Mouse (Mus musculus) liver, embryonic 14.5 days (tissue): Measurements from ENCODE around the gene Zfp954. TPM values are rescaled to one million over a fixed set of nuclear protein-coding genes. Genes with fewer than 3 reads are reported as not detected.

ENCODE experiments used
- ATAC-seq: fragments of 200-750 bp; cut with Nextera tagmentation; 2 replicates; pipeline ENCODE4 v1.8.0; 2017; ENCODE audit warnings: moderate number of reproducible peaks, mild to moderate bottlenecking, moderate library complexity; ENCODE audit not compliant: insufficient read depth
- DNase-seq, 3 experiments: peaks; one replicate each; pipeline ENCODE4 v3.0.0-alpha.2; 2012 to 2013; ENCODE audit warnings: low read depth in 3 of 3, low spot score in 3 of 3
- H3K27ac ChIP-seq: fragments of 300-500 bp; sonication (generic); 2 replicates; pipeline ENCODE4 v1.5.1; 2014; ENCODE audit warnings: moderate library complexity, mild to moderate bottlenecking, control low read depth, inconsistent platforms
- H3K27me3 ChIP-seq: fragments of 300-500 bp; sonication (generic); 2 replicates; pipeline ENCODE4 v1.6.1; 2014; ENCODE audit warnings: mild to moderate bottlenecking, low read length, moderate library complexity; ENCODE audit not compliant: control insufficient read depth, insufficient read depth
- H3K36me3 ChIP-seq: fragments of 300-500 bp; sonication (generic); replicated peaks from 2 replicates; pipeline ENCODE4 v1.6.1; 2014; ENCODE audit warnings: low read depth; ENCODE audit not compliant: control insufficient read depth, insufficient read depth
- H3K4me1 ChIP-seq, 2 experiments: fragments of 200-500 bp in 1 of 2; fragments of 300-500 bp in 1 of 2; sonication (generic) in 1 of 2; replicated peaks; 2 replicates each; pipeline ENCODE4 v1.6.1; 2012 to 2014; ENCODE audit warnings: antibody characterized with exemption in 1 of 2, inconsistent platforms in 1 of 2, low read length in 1 of 2; ENCODE audit not compliant: control insufficient read depth in 2 of 2, insufficient read depth in 2 of 2
- H3K4me2 ChIP-seq: fragments of 300-500 bp; sonication (generic); 2 replicates; pipeline ENCODE4 v1.6.1; 2014; ENCODE audit warnings: low read depth, mild to moderate bottlenecking, control low read depth, moderate library complexity
- H3K4me3 ChIP-seq, 2 experiments: fragments of 200-500 bp in 1 of 2; fragments of 300-500 bp in 1 of 2; sonication (generic) in 1 of 2; 2 replicates each; pipeline ENCODE4 v1.5.1; 2012 to 2014; ENCODE audit warnings: low read depth in 2 of 2, low read length in 2 of 2, mild to moderate bottlenecking in 2 of 2, control low read depth in 1 of 2, inconsistent platforms in 1 of 2, moderate library complexity in 1 of 2; ENCODE audit not compliant: insufficient read depth in 1 of 2
- H3K9ac ChIP-seq: fragments of 300-500 bp; sonication (generic); replicated peaks from 2 replicates; pipeline ENCODE4 v1.6.1; 2014; ENCODE audit warnings: mild to moderate bottlenecking, control low read depth, moderate library complexity
- H3K9me3 ChIP-seq: fragments of 300-500 bp; sonication (generic); 2 replicates; pipeline ENCODE4 v1.6.1; 2016; ENCODE audit warnings: low read length, mixed read lengths; ENCODE audit not compliant: control insufficient read depth
- CTCF ChIP-seq: IDR thresholded peaks from 2 replicates; pipeline ENCODE4 v1.5.1; 2016; ENCODE audit warnings: antibody characterized with exemption, low read depth, control low read depth
- EP300 ChIP-seq: IDR thresholded peaks from 2 replicates; pipeline ENCODE4 v1.6.1; 2016; ENCODE audit warnings: antibody characterized with exemption, low read depth
- WGBS: fragments of 180-500 bp; shearing (Covaris S2); extraction: QIAGEN DNeasy Blood & Tissue Kit; methylation state at CpG from one replicate; pipeline ENCODE4 v1.1.7; 2014; ENCODE audit not compliant: insufficient replicate concordance; 5-methylcytosine and 5-hydroxymethylcytosine counted together
- polyA plus RNA-seq, 2 experiments: library from polyadenylated mRNA; depleted of rRNA in 1 of 2; stranded (reverse) in 1 of 2; unstranded in 1 of 2; fragments of >200 nt; fragmentation: Nextera tagmentation in 1 of 2; extraction: Ambion mirVana in 1 of 2; gene quantifications; 2 replicates each; pipeline versions ENCODE4 v1.2.1 to v1.2.3; 2012 to 2014

Gene Zfp954
- polyA plus RNA-seq, 2 experiments = 3.0 to 5.0 TPM

DNA sequence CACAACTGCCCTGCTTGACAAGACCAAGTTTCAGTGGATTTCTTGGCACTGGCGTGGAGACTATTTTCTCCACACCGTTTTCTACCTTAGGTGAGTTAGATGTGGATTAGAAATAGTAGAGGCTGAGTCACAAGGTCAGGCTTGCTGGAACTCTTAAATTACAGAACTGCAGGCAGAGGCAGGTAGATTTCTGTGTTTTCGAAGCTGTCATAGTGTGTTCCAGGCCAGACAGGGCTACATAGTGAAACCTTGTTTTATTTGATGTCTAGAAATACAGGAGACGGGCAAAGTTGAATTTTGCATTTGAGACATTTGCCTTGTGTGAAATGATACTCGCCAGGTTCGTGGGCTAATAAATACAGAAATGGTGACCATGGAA lies 303 bp upstream of the Zfp954 start:
- Histone ChIP-seq H3K36me3 (no peaks in the 10 kb centered on the region), H3K9me3 (no peaks in the 10 kb centered on the region), H3K4me1 (peaks cover 0 to 5% of the 10 kb centered on the region in 2 experiments; a peak in 3 of 4 replicates), H3K4me2 (peak overlapping the region; percentile 65), H3K4me3 (peak overlapping the region; percentile 68 to 89), H3K27ac (no peak overlapping the region), H3K9ac (no peak overlapping the region; the same call in 1 of the 2 replicates), H3K27me3 (no peaks in the 10 kb centered on the region)
- DNase-seq (no peak), ATAC-seq (no peak)
- 38% methylated on average over 6 of the region's 6 CpGs for WGBS
- no peak for TF ChIP-seq EP300
- no peak for TF ChIP-seq CTCF

DNA sequence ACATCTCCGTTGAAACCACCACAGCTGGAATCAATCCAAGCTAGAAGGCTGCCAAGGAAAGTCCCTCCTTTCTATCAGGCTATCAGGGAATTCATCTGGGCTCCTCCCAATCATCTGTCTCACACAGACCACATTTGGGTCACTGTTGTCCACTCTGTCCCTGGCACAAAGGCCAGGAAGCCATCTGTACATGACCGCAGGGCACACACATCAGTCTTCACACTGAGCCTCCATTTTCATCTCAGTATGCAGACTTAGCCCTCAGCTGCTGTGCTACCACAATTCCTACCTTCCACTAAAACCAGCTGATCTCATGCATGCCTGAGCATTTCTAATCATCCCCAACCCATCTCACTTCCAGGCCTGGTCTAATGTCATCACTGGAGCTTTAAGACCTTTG lies 2.8 kb downstream of the Zfp954 start:
- Histone ChIP-seq H3K4me2 (no peak overlapping the region), H3K27me3 (no peaks in the 10 kb centered on the region), H3K36me3 (peaks cover 3% of the 10 kb centered on the region; the same call in 1 of the 2 replicates), H3K4me3 (no peak overlapping the region), H3K9ac (no peak overlapping the region), H3K27ac (no peak overlapping the region), H3K9me3 (no peaks in the 10 kb centered on the region), H3K4me1 (peaks cover 0 to 5% of the 10 kb centered on the region in 2 experiments; a peak in 3 of 4 replicates)
- DNase-seq = no peak
- no peak for TF ChIP-seq EP300
- no peak for TF ChIP-seq CTCF
- no peak for ATAC-seq
- WGBS = 89% methylated on average over 2 of the region's 2 CpGs

DNA sequence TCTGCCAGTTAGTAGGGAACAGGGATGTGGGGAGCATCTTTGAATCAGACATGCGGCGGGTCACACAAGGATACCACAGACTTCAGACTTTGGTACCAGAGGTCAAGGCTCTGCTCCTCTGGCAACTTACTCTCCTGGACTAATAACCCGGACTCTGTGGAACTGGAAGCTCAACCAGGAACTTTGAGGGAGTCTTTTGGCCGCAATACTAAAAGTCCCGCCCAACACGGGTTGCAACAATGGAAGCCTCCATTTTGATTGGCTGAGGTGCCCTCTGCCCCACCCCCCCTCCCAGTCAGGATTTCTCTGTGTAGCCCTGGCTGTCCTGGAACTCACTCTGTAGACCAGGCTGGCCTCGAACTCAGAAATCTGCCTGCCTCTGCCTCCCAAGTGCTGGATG lies 12.8 kb downstream of the Zfp954 start:
- Histone ChIP-seq H3K27me3 (no peaks in the 10 kb centered on the region), H3K27ac (no peak overlapping the region), H3K9me3 (no peaks in the 10 kb centered on the region), H3K9ac (no peak overlapping the region), H3K36me3 (no peaks in the 10 kb centered on the region), H3K4me3 (no peak overlapping the region), H3K4me2 (no peak overlapping the region), H3K4me1 (no peaks in the 10 kb centered on the region)
- DNase-seq = no peak
- TF ChIP-seq EP300 (no peak), CTCF (no peak)
- ATAC-seq = no peak
- 70% methylated on average over 7 of the region's 7 CpGs for WGBS

Other genes with a start within 250 kb of the Zfp954 start
- gene Aurkc, start 126.2 kb downstream of the Zfp954 start, polyA plus RNA-seq (2012; rRNA removed) = 0.03 TPM in 1 of 2 replicates, not detected in the other
- not detected in 2 replicates for gene Aurkc, start 126.2 kb downstream of the Zfp954 start, polyA plus RNA-seq (2014; fragmentation: Nextera tagmentation; extraction: Ambion mirVana)
- 0.05 and 0.09 TPM in 2 replicates for gene Zfp773, start 15.3 kb upstream of the Zfp954 start, polyA plus RNA-seq (2012; rRNA removed)
- gene Zfp773, start 15.3 kb upstream of the Zfp954 start, polyA plus RNA-seq (2014; fragmentation: Nextera tagmentation; extraction: Ambion mirVana) = 0.17 and 0.29 TPM in 2 replicates
- 0.18 and 0.28 TPM in 2 replicates for gene Zfp418, start 49.8 kb upstream of the Zfp954 start, polyA plus RNA-seq (2012; rRNA removed)
- gene Zfp418, start 49.8 kb upstream of the Zfp954 start, polyA plus RNA-seq (2014; fragmentation: Nextera tagmentation; extraction: Ambion mirVana) = 0.23 and 0.54 TPM in 2 replicates
- 0.51 and 0.74 TPM in 2 replicates for gene Zfp772, start 88.5 kb upstream of the Zfp954 start, polyA plus RNA-seq (2012; rRNA removed)
- 1.3 and 1.5 TPM in 2 replicates for gene Zfp772, start 88.5 kb upstream of the Zfp954 start, polyA plus RNA-seq (2014; fragmentation: Nextera tagmentation; extraction: Ambion mirVana)
- 0.04 and 0.11 TPM in 2 replicates for gene Vmn2r29, start 125.8 kb upstream of the Zfp954 start, polyA plus RNA-seq (2012; rRNA removed)
- gene Vmn2r29, start 125.8 kb upstream of the Zfp954 start, polyA plus RNA-seq (2014; fragmentation: Nextera tagmentation; extraction: Ambion mirVana) = not detected in 2 replicates
- gene Gm45844, start 156.8 kb upstream of the Zfp954 start, polyA plus RNA-seq (2012; rRNA removed) = 0.10 and 0.32 TPM in 2 replicates
- 0.51 and 0.75 TPM in 2 replicates for gene Gm45844, start 156.8 kb upstream of the Zfp954 start, polyA plus RNA-seq (2014; fragmentation: Nextera tagmentation; extraction: Ambion mirVana)
- 5.2 and 6.2 TPM in 2 replicates for gene Clcn4, start 179.4 kb upstream of the Zfp954 start, polyA plus RNA-seq (2012; rRNA removed)
- gene Clcn4, start 179.4 kb upstream of the Zfp954 start, polyA plus RNA-seq (2014; fragmentation: Nextera tagmentation; extraction: Ambion mirVana) = 10.2 and 10.7 TPM in 2 replicates
- gene Vmn2r30, start 216.1 kb upstream of the Zfp954 start, polyA plus RNA-seq (2012; rRNA removed) = not detected in 2 replicates
- not detected in 2 replicates for gene Vmn2r30, start 216.1 kb upstream of the Zfp954 start, polyA plus RNA-seq (2014; fragmentation: Nextera tagmentation; extraction: Ambion mirVana)